Comparison of ENCODE assay signal across 25 mouse cellular contexts in the genomic region with DNA sequence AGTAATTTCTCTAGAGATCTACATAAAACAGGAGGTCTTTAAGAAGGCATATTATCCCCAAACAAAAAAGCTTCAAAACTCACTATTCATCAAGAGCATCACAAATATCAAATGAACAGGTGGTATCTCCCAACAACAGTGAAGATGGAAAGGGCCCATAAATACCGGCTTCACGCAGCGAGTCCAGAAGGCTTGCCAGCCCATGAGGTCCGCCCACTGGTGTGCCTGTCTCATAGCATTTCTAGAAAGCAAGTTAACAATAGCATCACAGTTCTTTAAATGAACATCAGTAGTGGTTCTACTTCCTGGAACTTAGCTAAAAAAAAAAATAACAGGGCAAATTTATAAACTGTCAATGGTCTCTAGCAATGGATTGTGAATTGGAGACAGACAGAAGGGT. TPM values are rescaled to one million over a fixed set of nuclear protein-coding genes. Genes with fewer than 3 reads are reported as not detected.
DNase-seq lines count a peak whose midpoint lies in the region; ATAC-seq and TF ChIP-seq lines count a peak whose summit lies in the region.
"Had no signal": no experiment of that assay in that cellular context is flagged by ENCODE, and none has a peak within 500 bp of the region (broad histone marks: within the 10 kb centered on the region; RNA-seq: fewer than 3 reads in every experiment).

No protein-coding gene starts in this region.

- intact Hi-C loops in left cerebral cortex, postnatal 4 days (cut with DNase I), result no loop called here

- H3K4me3 ChIP-seq in liver, postnatal 0 days (ENCODE audit: low read depth, low read length), result no peak overlapping the region
- no peak overlapping the region for H3K4me3 ChIP-seq in forebrain, embryonic 15.5 days
- H3K4me3 ChIP-seq: embryonic facial prominence, embryonic 12.5 days; erythroblast, embryonic 14.5 days; hindbrain, embryonic 15.5 days; kidney, embryonic 15.5 days; limb, embryonic 12.5 days; liver, embryonic 12.5 days; stomach, embryonic 15.5 days had no signal

- no peak overlapping the region for H3K9ac ChIP-seq in liver, postnatal 0 days (replicated peaks)
- no peak overlapping the region for H3K9ac ChIP-seq in forebrain, embryonic 15.5 days (replicated peaks)
- H3K9ac ChIP-seq: embryonic facial prominence, embryonic 12.5 days; hindbrain, embryonic 15.5 days; kidney, embryonic 15.5 days; limb, embryonic 12.5 days; liver, embryonic 12.5 days; lung, embryonic 14.5 days; stomach, embryonic 15.5 days had no signal

- no peak for TF ChIP-seq CTCF in liver, postnatal 0 days (IDR thresholded peaks at IDR 0.05; ENCODE audit: low read depth)

- no peak overlapping the region for H3K4me2 ChIP-seq in liver, postnatal 0 days (ENCODE audit: low read depth, low read length)
- no peak overlapping the region for H3K4me2 ChIP-seq in forebrain, embryonic 15.5 days (replicated peaks)
- H3K4me2 ChIP-seq: embryonic facial prominence, embryonic 12.5 days; hindbrain, embryonic 15.5 days; kidney, embryonic 15.5 days; limb, embryonic 12.5 days; lung, embryonic 14.5 days; stomach, embryonic 15.5 days had no signal

- H3K27ac ChIP-seq in liver, postnatal 0 days (ENCODE audit: low read depth), result no peak overlapping the region
- no peak overlapping the region for H3K27ac ChIP-seq in forebrain, embryonic 15.5 days (replicated peaks)
- H3K27ac ChIP-seq: embryonic facial prominence, embryonic 12.5 days; hindbrain, embryonic 15.5 days; kidney, embryonic 15.5 days; limb, embryonic 12.5 days; liver, embryonic 12.5 days; stomach, embryonic 15.5 days had no signal

- H3K36me3 ChIP-seq in liver, postnatal 0 days (replicated peaks; ENCODE audit: insufficient read depth, low read length), result no peaks in the 10 kb centered on the region
- no peaks in the 10 kb centered on the region for H3K36me3 ChIP-seq in forebrain, embryonic 15.5 days
- H3K36me3 ChIP-seq: embryonic facial prominence, embryonic 12.5 days; hindbrain, embryonic 15.5 days; kidney, embryonic 15.5 days; limb, embryonic 12.5 days; liver, embryonic 12.5 days; stomach, embryonic 15.5 days had no signal

- peak; percentile 20 to 32 for DNase-seq in cerebellum, postnatal 14 days
- no peak for DNase-seq in cerebellum, adult 18-20 months
- peak; percentile 24 for DNase-seq in left cerebral cortex, adult 11 months (ENCODE audit: low spot score)
- no peak for DNase-seq in left cerebral cortex, postnatal 4 days
- peak; percentile 42 to 51 for DNase-seq in left cerebral cortex, adult 18-20 months (ENCODE audit: low spot score in 2 of 2)
- DNase-seq in right cerebral cortex, postnatal 36 days (ENCODE audit: low spot score in 2 of 2), result peak; percentile 64 to 65
- no peak for DNase-seq in liver, postnatal 0 days
- DNase-seq: adrenal gland, postnatal 25 days; gastrocnemius, postnatal 10 days; heart, adult 18-20 months; heart, postnatal 36 days; lung, embryonic 14.5 days; lung, postnatal 36 days had no signal

- ATAC-seq in liver, postnatal 0 days, result no peak
- ATAC-seq in forebrain, embryonic 15.5 days (replicated peaks), result no peak
- ATAC-seq: CD4-positive, CD25-positive, alpha-beta regulatory T cell, adult 4 months; forebrain, embryonic 16.5 days; intestine, embryonic 16.5 days had no signal

- no peaks in the 10 kb centered on the region for H3K4me1 ChIP-seq in liver, postnatal 0 days (ENCODE audit: insufficient read depth)
- H3K4me1 ChIP-seq in forebrain, embryonic 15.5 days, result no peaks in the 10 kb centered on the region
- H3K4me1 ChIP-seq: hindbrain, embryonic 15.5 days; limb, embryonic 12.5 days; stomach, embryonic 15.5 days had no signal

- H3K9me3 ChIP-seq in liver, postnatal 0 days (ENCODE audit: low read length), result no peaks in the 10 kb centered on the region
- H3K9me3 ChIP-seq in forebrain, embryonic 15.5 days, result no peaks in the 10 kb centered on the region
- H3K9me3 ChIP-seq: embryonic facial prominence, embryonic 12.5 days; hindbrain, embryonic 15.5 days; kidney, embryonic 15.5 days; limb, embryonic 12.5 days; liver, embryonic 12.5 days; stomach, embryonic 15.5 days had no signal

- no peak for TF ChIP-seq EP300 in liver, postnatal 0 days (IDR thresholded peaks at IDR 0.05; ENCODE audit: low read depth)

- no peaks in the 10 kb centered on the region for H3K27me3 ChIP-seq in liver, postnatal 0 days (ENCODE audit: insufficient read depth, low read length)
- no peaks in the 10 kb centered on the region for H3K27me3 ChIP-seq in forebrain, embryonic 15.5 days
- H3K27me3 ChIP-seq: embryonic facial prominence, embryonic 12.5 days; hindbrain, embryonic 15.5 days; kidney, embryonic 15.5 days; limb, embryonic 12.5 days; liver, embryonic 12.5 days; stomach, embryonic 15.5 days had no signal

- 91% methylated on average over 4 of the region's 4 CpGs for WGBS in liver, postnatal 0 days (ENCODE audit: insufficient replicate concordance)
- 83% methylated on average over 4 of the region's 4 CpGs for WGBS in forebrain, embryonic 15.5 days

RNA-seq across cellular contexts. Expression of a gene that starts 19.0 kb away (rescaled TPM):
- total RNA-seq in left cerebral cortex, postnatal 4 days (2021), result 1 to 10 TPM; 5.8 to 6.0 TPM
- total RNA-seq in left cerebral cortex, adult 18-20 months (2021), result 1 to 10 TPM in 1 of 2 experiments, under 1 TPM in 1; 0.74 to 1.0 TPM
- 0.12 and 0.17 TPM in 2 replicates for polyA plus RNA-seq in liver, postnatal 0 days (2015; fragmentation: Nextera tagmentation; extraction: Ambion mirVana)
- 0.74 and 0.99 TPM in 2 replicates for polyA plus RNA-seq in forebrain, embryonic 15.5 days (2015; fragmentation: Nextera tagmentation; extraction: Ambion mirVana)
- total RNA-seq: megakaryocyte-erythroid progenitor cell, adult 5-6 weeks had no signal
- polyA plus RNA-seq: CD4-positive, CD25-positive, alpha-beta regulatory T cell, adult 4 months; erythroblast, embryonic 14.5 days had no signal

RNA-seq across cellular contexts. Expression of a gene that starts 33.1 kb away (rescaled TPM):
- total RNA-seq in left cerebral cortex, postnatal 4 days (2021), result 100 to 1,000 TPM; 275 to 292 TPM
- 100 to 1,000 TPM; 166 to 173 TPM for total RNA-seq in left cerebral cortex, adult 18-20 months (2021)
- polyA plus RNA-seq in liver, postnatal 0 days (2015; fragmentation: Nextera tagmentation; extraction: Ambion mirVana), result 155 and 160 TPM in 2 replicates
- 417 and 426 TPM in 2 replicates for polyA plus RNA-seq in forebrain, embryonic 15.5 days (2015; fragmentation: Nextera tagmentation; extraction: Ambion mirVana)

Comparison
In these comparisons a context has a peak if more than half of its experiments do, and no peak if none do; other contexts are left out.
1. DNase-seq: peak in cerebellum, postnatal 14 days (2 of 2), left cerebral cortex, adult 11 months (single experiment), left cerebral cortex, adult 18-20 months (2 of 2) and right cerebral cortex, postnatal 36 days (2 of 2); none in cerebellum, adult 18-20 months (0 of 2), left cerebral cortex, postnatal 4 days (single experiment) and liver, postnatal 0 days (single experiment).